Mouse (Mus musculus) ES-E14 (cell line): ENCODE measurements around the gene Cnppd1. TPM values are rescaled to one million over a fixed set of nuclear protein-coding genes. Genes with fewer than 3 reads are reported as not detected.

Source experiments
- DNase-seq: peaks from one replicate; pipeline ENCODE4 v3.0.0-alpha.2; 2013; ENCODE audit warnings: low read depth, low spot score
- H3K27ac ChIP-seq: 2 replicates; pipeline ENCODE4 v1.5.1; 2012; ENCODE audit warnings: low read depth, mild to moderate bottlenecking, low read length, moderate library complexity, mixed read lengths; ENCODE audit not compliant: poor library complexity, insufficient read depth, severe bottlenecking
- H3K36me3 ChIP-seq: 2 replicates; pipeline ENCODE4 v1.6.1; 2012; ENCODE audit warnings: mild to moderate bottlenecking, low read length, moderate library complexity, mixed read lengths; ENCODE audit not compliant: control insufficient read depth, poor library complexity, insufficient read depth, severe bottlenecking
- H3K4me1 ChIP-seq, 2 experiments: fragments of 150-350 bp in 1 of 2; sonication (generic) in 1 of 2; 2 replicates each; pipeline ENCODE4 v1.6.1; 2012; ENCODE audit warnings: low read length in 2 of 2, mild to moderate bottlenecking in 1 of 2, mixed read lengths in 1 of 2; ENCODE audit not compliant: control insufficient read depth in 2 of 2, insufficient read depth in 2 of 2, poor library complexity in 1 of 2
- H3K4me3 ChIP-seq, 2 experiments: fragments of 150-350 bp in 1 of 2; sonication (generic) in 1 of 2; 2 replicates each; pipeline ENCODE4 v1.5.1; 2012; ENCODE audit warnings: low read length in 2 of 2, low read depth in 1 of 2, mild to moderate bottlenecking in 1 of 2, mixed read lengths in 1 of 2; ENCODE audit not compliant: insufficient read depth in 1 of 2, poor library complexity in 1 of 2, severe bottlenecking in 1 of 2
- H3K9ac ChIP-seq: 2 replicates; pipeline ENCODE4 v1.6.1; 2012; ENCODE audit warnings: low read depth, mild to moderate bottlenecking, low read length, mixed read lengths; ENCODE audit not compliant: poor library complexity, insufficient read depth, severe bottlenecking
- H3K9me3 ChIP-seq: fragments of 150-350 bp; sonication (generic); 2 replicates; pipeline ENCODE4 v1.6.1; 2012; ENCODE audit warnings: low read depth, mild to moderate bottlenecking, low read length; ENCODE audit not compliant: control insufficient read depth, insufficient read depth
- CHD2 ChIP-seq: IDR thresholded peaks from 2 replicates; pipeline ENCODE4 v1.6.1; 2014; ENCODE audit warnings: mild to moderate bottlenecking, low read depth, low read length, inconsistent platforms
- HCFC1 ChIP-seq: IDR thresholded peaks from 2 replicates; pipeline ENCODE4 v1.6.1; 2012; ENCODE audit warnings: low read length, inconsistent platforms, borderline replicate concordance; ENCODE audit not compliant: insufficient read depth
- MAFK ChIP-seq: IDR thresholded peaks from 2 replicates; pipeline ENCODE4 v1.6.1; 2014; ENCODE audit warnings: mild to moderate bottlenecking, low read depth, low read length, inconsistent platforms; ENCODE audit not compliant: insufficient read depth
- ZC3H11A ChIP-seq: IDR thresholded peaks from 2 replicates; pipeline ENCODE4 v1.6.1; 2012; ENCODE audit warnings: low read depth, mild to moderate bottlenecking, inconsistent platforms, low read length, borderline replicate concordance
- ZNF384 ChIP-seq: IDR thresholded peaks from 2 replicates; pipeline ENCODE4 v1.6.1; 2012; ENCODE audit warnings: low read depth, low read length, inconsistent platforms
- in situ Hi-C, 2 experiments: fragments of 600-800 bp; cut with MboI; formaldehyde crosslinking; loops; one replicate each; pipeline ENCODE4 v1.15.1; 2025; ENCODE audit warnings: low sequenced_read_pairs in 2 of 2, inconsistent platforms in 1 of 2; ENCODE audit not compliant: unreplicated experiment in 2 of 2
- total RNA-seq: library from RNA; depleted of rRNA; stranded (reverse); fragments of 300-350 nt; gene quantifications from 2 replicates; pipeline ENCODE4 v1.2.3, GENCODE M21; 2012

Cnppd1 gene
- total RNA-seq, 1 experiment, result 27.2 TPM

GRCm38 (mm10) chr1:75141486-75142190 is 873 bp downstream of the Cnppd1 start:
- Histone ChIP-seq H3K9me3 (no peaks in the 10 kb centered on the region), H3K4me3 (peak overlapping the region; percentile 52 to 85), H3K36me3 (peaks cover 15% of the 10 kb centered on the region; the same call in 1 of the 2 replicates), H3K4me1 (no peaks in the 10 kb centered on the region; a peak in 1 of 4 replicates), H3K27ac (no peak overlapping the region), H3K9ac (peak overlapping the region; percentile 82)
- in situ Hi-C loops, result no loop called here
- TF ChIP-seq CHD2 (no peak), HCFC1 (no peak), ZC3H11A (no peak), MAFK (no peak), ZNF384 (no peak)
- no peak for DNase-seq

GRCm38 (mm10) chr1:75140601-75141190 is 1.8 kb downstream of the Cnppd1 start:
- Histone ChIP-seq H3K36me3 (peaks cover 17% of the 10 kb centered on the region; the same call in 1 of the 2 replicates), H3K9me3 (no peaks in the 10 kb centered on the region)

GRCm38 (mm10) chr1:75138448-75138847 is 4.1 kb downstream of the Cnppd1 start:
- no peak overlapping the region for H3K27ac ChIP-seq
- TF ChIP-seq ZNF384 (no peak), HCFC1 (no peak), CHD2 (no peak), ZC3H11A (no peak), MAFK (no peak)
- no peaks in the 10 kb centered on the region; a peak in 1 of 4 replicates for H3K4me1 ChIP-seq
- no peak for DNase-seq
- in situ Hi-C loops, result no loop called here
- H3K9ac ChIP-seq, result no peak overlapping the region
- H3K4me3 ChIP-seq, result no peak overlapping the region
- peaks cover 9% of the 10 kb centered on the region; the same call in 1 of the 2 replicates for H3K36me3 ChIP-seq
- H3K9me3 ChIP-seq, result no peaks in the 10 kb centered on the region

More at GRCm38 (mm10) chr1:75140601-75141190, 1.8 kb downstream of the Cnppd1 start:
- no peak for TF ChIP-seq ZNF384
- no peak for TF ChIP-seq HCFC1
- TF ChIP-seq CHD2, result no peak
- TF ChIP-seq ZC3H11A, result no peak
- TF ChIP-seq MAFK, result no peak
- peak overlapping the region in 1 of 2 experiments; percentile 52; a peak in 3 of 4 replicates for H3K4me3 ChIP-seq
- DNase-seq, result no peak
- no peaks in the 10 kb centered on the region; a peak in 1 of 4 replicates for H3K4me1 ChIP-seq
- no peak overlapping the region for H3K27ac ChIP-seq
- H3K9ac ChIP-seq, result peak overlapping the region; percentile 82; the same call in 1 of the 2 replicates
- in situ Hi-C loops, result no loop called here

- no peak for TF ChIP-seq ZNF384
- no peak for TF ChIP-seq ZC3H11A
- no peak for TF ChIP-seq HCFC1
- TF ChIP-seq CHD2, result no peak
- no peak for TF ChIP-seq MAFK
- no peak overlapping the region for H3K27ac ChIP-seq
- H3K36me3 ChIP-seq, result peaks cover 9% of the 10 kb centered on the region; the same call in 1 of the 2 replicates
- no peaks in the 10 kb centered on the region for H3K9me3 ChIP-seq
- no peaks in the 10 kb centered on the region; a peak in 1 of 4 replicates for H3K4me1 ChIP-seq
- in situ Hi-C loops, result no loop called here
- DNase-seq, result no peak
- H3K9ac ChIP-seq, result no peak overlapping the region
- no peak overlapping the region for H3K4me3 ChIP-seq
Measured at GRCm38 (mm10) chr1:75136730-75137129, 5.8 kb downstream of the Cnppd1 start.
